Mouse (Mus musculus) heart, embryonic 10.5 days (tissue): Measurements from ENCODE around the gene Stk25. TPM values are rescaled to one million over a fixed set of nuclear protein-coding genes. Genes with fewer than 3 reads are reported as not detected.

Experiments
- DNase-seq: peaks from one replicate; pipeline ENCODE4 v3.0.0-alpha.2; 2017; ENCODE audit warnings: low spot score
- H3K27ac ChIP-seq: fragments of 300-500 bp; sonication (generic); 2 replicates; pipeline ENCODE4 v1.5.1; 2016; ENCODE audit warnings: mild to moderate bottlenecking
- H3K27me3 ChIP-seq: fragments of 300-500 bp; sonication (generic); 2 replicates; pipeline ENCODE4 v1.6.1; 2016; ENCODE audit warnings: mild to moderate bottlenecking; ENCODE audit not compliant: poor library complexity, insufficient read depth, severe bottlenecking
- H3K36me3 ChIP-seq: fragments of 300-500 bp; sonication (generic); 2 replicates; pipeline ENCODE4 v1.6.1; 2016; ENCODE audit warnings: mild to moderate bottlenecking, moderate library complexity
- H3K4me1 ChIP-seq: fragments of 300-500 bp; sonication (generic); 2 replicates; pipeline ENCODE4 v1.6.1; 2016; ENCODE audit warnings: mild to moderate bottlenecking
- H3K4me3 ChIP-seq: fragments of 300-500 bp; sonication (generic); 2 replicates; pipeline ENCODE4 v1.5.1; 2016; ENCODE audit warnings: mild to moderate bottlenecking, moderate library complexity
- H3K9me3 ChIP-seq: fragments of 300-500 bp; sonication (generic); 2 replicates; pipeline ENCODE4 v1.6.1; 2016; ENCODE audit warnings: mild to moderate bottlenecking, moderate library complexity
- whole genome bisulfite sequencing: fragments of 180-500 bp; shearing (Covaris S2); methylation state at CpG from one replicate; pipeline ENCODE4 v1.1.7; 2016; 5-methylcytosine and 5-hydroxymethylcytosine counted together
- polyA plus RNA-seq: library from polyadenylated mRNA; unstranded; fragments of >200 nt; fragmentation: Nextera tagmentation; extraction: Ambion mirVana; gene quantifications from 2 replicates; pipeline ENCODE4 v1.2.1, GENCODE M21; 2016

The Stk25 gene
- polyA plus RNA-seq, 1 experiment from 2014 or later, result 144 TPM

DNA sequence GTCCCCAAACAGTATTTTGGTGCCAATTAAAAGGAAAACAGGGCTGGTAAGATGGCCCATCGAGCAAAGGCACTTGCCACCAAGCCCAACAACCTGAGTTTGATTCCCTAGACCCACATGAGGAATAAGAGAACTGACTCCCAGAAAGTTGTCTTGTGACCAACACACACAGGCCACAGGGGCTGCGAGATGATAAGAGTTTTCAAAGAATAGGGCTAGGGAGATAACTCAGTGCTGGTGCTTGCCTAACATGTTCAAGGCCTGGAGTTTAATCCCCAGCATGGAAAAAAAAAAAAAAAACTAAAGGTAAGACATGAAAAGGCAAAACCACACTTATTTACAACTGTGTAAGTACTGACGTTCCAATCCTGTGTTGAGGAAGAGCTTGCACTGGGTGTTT, 27.7 kb downstream of the Stk25 start:
- Histone ChIP-seq H3K9me3 (no peaks in the 10 kb centered on the region), H3K27ac (no peak overlapping the region), H3K4me1 (peaks cover 27% of the 10 kb centered on the region), H3K4me3 (no peak overlapping the region), H3K27me3 (no peaks in the 10 kb centered on the region), H3K36me3 (peaks cover 46% of the 10 kb centered on the region)
- no peak for DNase-seq
- WGBS, result 78% methylated on average over 3 of the region's 3 CpGs

GRCm38 (mm10) chr1:93624502-93624901, 34.0 kb downstream of the Stk25 start:
- H3K27ac ChIP-seq, result no peak overlapping the region
- H3K9me3 ChIP-seq, result no peaks in the 10 kb centered on the region
- peaks cover 17% of the 10 kb centered on the region for H3K4me1 ChIP-seq
- 18% methylated on average over 1 of the region's 1 CpGs for WGBS
- no peak for DNase-seq
- H3K4me3 ChIP-seq, result no peak overlapping the region
- H3K27me3 ChIP-seq, result no peaks in the 10 kb centered on the region
- H3K36me3 ChIP-seq, result peaks cover 92% of the 10 kb centered on the region

- DNase-seq, result no peak
- WGBS, result 45% methylated on average over 5 of the region's 5 CpGs
- Histone ChIP-seq H3K9me3 (no peaks in the 10 kb centered on the region), H3K27me3 (no peaks in the 10 kb centered on the region), H3K4me3 (no peak overlapping the region), H3K36me3 (peaks cover 48% of the 10 kb centered on the region), H3K27ac (no peak overlapping the region), H3K4me1 (peaks cover 16% of the 10 kb centered on the region)
Measured at GRCm38 (mm10) chr1:93618948-93619347, 39.5 kb downstream of the Stk25 start.

GRCm38 (mm10) chr1:93618059-93618748, 40.3 kb downstream of the Stk25 start:
- no peak overlapping the region for H3K27ac ChIP-seq
- no peak for DNase-seq

GRCm38 (mm10) chr1:93609762-93610161, 48.7 kb downstream of the Stk25 start:
- 80% methylated on average over 8 of the region's 8 CpGs for WGBS

More at GRCm38 (mm10) chr1:93618059-93618748, 40.3 kb downstream of the Stk25 start:
- H3K36me3 ChIP-seq, result peaks cover 41% of the 10 kb centered on the region
- H3K4me1 ChIP-seq, result peaks cover 16% of the 10 kb centered on the region
- H3K27me3 ChIP-seq, result no peaks in the 10 kb centered on the region
- 80% methylated on average over 4 of the region's 4 CpGs for WGBS
- H3K4me3 ChIP-seq, result no peak overlapping the region
- H3K9me3 ChIP-seq, result no peaks in the 10 kb centered on the region

GRCm38 (mm10) chr1:93608696-93609245, 49.7 kb downstream of the Stk25 start:
- 76% methylated on average over 4 of the region's 4 CpGs for WGBS
- Histone ChIP-seq H3K9me3 (no peaks in the 10 kb centered on the region), H3K4me3 (no peak overlapping the region), H3K4me1 (peaks cover 2% of the 10 kb centered on the region; the same call in 1 of the 2 replicates), H3K27ac (no peak overlapping the region; the same call in 1 of the 2 replicates), H3K27me3 (no peaks in the 10 kb centered on the region), H3K36me3 (peaks cover 4% of the 10 kb centered on the region; the same call in 1 of the 2 replicates)
- DNase-seq, result no peak

More at GRCm38 (mm10) chr1:93609762-93610161, 48.7 kb downstream of the Stk25 start:
- H3K9me3 ChIP-seq, result no peaks in the 10 kb centered on the region
- H3K36me3 ChIP-seq, result peaks cover 4% of the 10 kb centered on the region; the same call in 1 of the 2 replicates
- no peak for DNase-seq
- H3K27me3 ChIP-seq, result no peaks in the 10 kb centered on the region
- H3K4me3 ChIP-seq, result no peak overlapping the region
- no peak overlapping the region for H3K27ac ChIP-seq
- peaks cover 2% of the 10 kb centered on the region; the same call in 1 of the 2 replicates for H3K4me1 ChIP-seq

- Histone ChIP-seq H3K4me3 (no peak overlapping the region), H3K4me1 (peaks cover 2% of the 10 kb centered on the region; the same call in 1 of the 2 replicates), H3K27me3 (no peaks in the 10 kb centered on the region), H3K36me3 (peaks cover 4% of the 10 kb centered on the region; the same call in 1 of the 2 replicates), H3K27ac (no peak overlapping the region), H3K9me3 (no peaks in the 10 kb centered on the region)
- no peak for DNase-seq
- 81% methylated on average over 14 of the region's 14 CpGs for WGBS
Measured at GRCm38 (mm10) chr1:93607090-93608083, 51.1 kb downstream of the Stk25 start.

GRCm38 (mm10) chr1:93603921-93604320, 54.5 kb downstream of the Stk25 start:
- H3K27ac ChIP-seq, result no peak overlapping the region
- no peaks in the 10 kb centered on the region for H3K9me3 ChIP-seq
- peaks cover 2% of the 10 kb centered on the region; the same call in 1 of the 2 replicates for H3K4me1 ChIP-seq
- H3K36me3 ChIP-seq, result peaks cover 4% of the 10 kb centered on the region; the same call in 1 of the 2 replicates
- DNase-seq, result no peak
- WGBS, result 89% methylated on average over 12 of the region's 12 CpGs
- no peak overlapping the region for H3K4me3 ChIP-seq
- H3K27me3 ChIP-seq, result no peaks in the 10 kb centered on the region

- H3K27me3 ChIP-seq, result no peaks in the 10 kb centered on the region
- no peak overlapping the region for H3K27ac ChIP-seq
- 85% methylated on average over 4 of the region's 4 CpGs for WGBS
- H3K4me3 ChIP-seq, result no peak overlapping the region
- no peaks in the 10 kb centered on the region for H3K9me3 ChIP-seq
- DNase-seq, result no peak
- H3K36me3 ChIP-seq, result peaks cover 4% of the 10 kb centered on the region; the same call in 1 of the 2 replicates
- H3K4me1 ChIP-seq, result no peaks in the 10 kb centered on the region
Measured at GRCm38 (mm10) chr1:93602911-93603310, 55.5 kb downstream of the Stk25 start.

GRCm38 (mm10) chr1:93595916-93596315, 62.5 kb downstream of the Stk25 start:
- 0 out of 2 replicates have a peak, but pooled peaks cover 2% of the 10 kb centered on the region for H3K36me3 ChIP-seq
- no peak overlapping the region for H3K27ac ChIP-seq
- no peak overlapping the region for H3K4me3 ChIP-seq
- H3K9me3 ChIP-seq, result no peaks in the 10 kb centered on the region; the same call in 1 of the 2 replicates
- H3K27me3 ChIP-seq, result no peaks in the 10 kb centered on the region
- WGBS, result 73% methylated on average over 6 of the region's 6 CpGs
- H3K4me1 ChIP-seq, result no peaks in the 10 kb centered on the region
- DNase-seq, result no peak

- 0 out of 2 replicates have a peak, but pooled peaks cover 2% of the 10 kb centered on the region for H3K36me3 ChIP-seq
- H3K4me3 ChIP-seq, result no peak overlapping the region
- DNase-seq, result no peak
- H3K4me1 ChIP-seq, result no peaks in the 10 kb centered on the region
- no peaks in the 10 kb centered on the region for H3K27me3 ChIP-seq
- H3K9me3 ChIP-seq, result no peaks in the 10 kb centered on the region; the same call in 1 of the 2 replicates
- no peak overlapping the region for H3K27ac ChIP-seq
Measured at GRCm38 (mm10) chr1:93593960-93594359, 64.5 kb downstream of the Stk25 start.

DNA sequence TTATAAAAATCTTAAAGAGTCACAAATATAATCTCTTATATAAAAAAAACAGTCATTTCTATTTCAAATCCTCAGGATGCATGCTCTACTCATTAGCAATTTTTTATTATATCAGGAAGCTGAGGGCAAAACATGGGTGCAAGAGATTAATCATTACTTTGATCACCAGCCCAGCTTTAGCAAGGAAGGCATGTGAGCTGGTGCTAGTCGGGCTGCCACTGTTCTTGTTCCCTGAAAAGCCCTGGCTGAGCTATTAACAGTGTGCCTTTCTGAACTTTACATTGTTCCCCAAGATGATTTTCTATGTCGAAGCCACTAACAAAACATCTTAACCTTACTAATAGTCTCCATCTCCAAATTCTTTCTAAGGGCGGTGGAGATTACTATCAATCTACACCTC, 70.1 kb downstream of the Stk25 start:
- Histone ChIP-seq H3K27ac (no peak overlapping the region), H3K4me1 (no peaks in the 10 kb centered on the region), H3K27me3 (no peaks in the 10 kb centered on the region), H3K9me3 (no peaks in the 10 kb centered on the region; the same call in 1 of the 2 replicates), H3K4me3 (no peak overlapping the region), H3K36me3 (peaks cover 6% of the 10 kb centered on the region; the same call in 1 of the 2 replicates)
- DNase-seq, result no peak
- 74% methylated on average over 3 of the region's 3 CpGs for WGBS
